Mouse (Mus musculus) neural tube, embryonic 15.5 days (tissue): ENCODE measurements at regions not wholly inside any gene's neighbourhood (a gene's known extent, or its start where the extent isn't known, plus 50 kb on each side); places are given as distances from the start of the nearest gene placed in this dataset.

Source experiments
- ATAC-seq: fragments of 200-750 bp; cut with Nextera tagmentation; 2 replicates; pipeline ENCODE4 v1.8.0; 2017; ENCODE audit warnings: mild to moderate bottlenecking, moderate TSS enrichment, moderate library complexity; ENCODE audit not compliant: low FRiP score
- H3K27ac ChIP-seq: fragments of 300-500 bp; sonication (generic); replicated peaks from 2 replicates; pipeline ENCODE4 v1.5.1; 2015; ENCODE audit warnings: mild to moderate bottlenecking, inconsistent platforms
- H3K27me3 ChIP-seq: fragments of 300-500 bp; sonication (generic); replicated peaks from 2 replicates; pipeline ENCODE4 v1.6.1; 2015; ENCODE audit warnings: inconsistent platforms
- H3K36me3 ChIP-seq: fragments of 300-500 bp; sonication (generic); 2 replicates; pipeline ENCODE4 v1.6.1; 2015; ENCODE audit warnings: inconsistent platforms
- H3K4me1 ChIP-seq: fragments of 300-500 bp; sonication (generic); 2 replicates; pipeline ENCODE4 v1.6.1; 2015; ENCODE audit warnings: inconsistent platforms
- H3K4me2 ChIP-seq: fragments of 300-500 bp; sonication (generic); 2 replicates; pipeline ENCODE4 v1.6.1; 2015; ENCODE audit warnings: inconsistent platforms, mild to moderate bottlenecking, moderate library complexity
- H3K4me3 ChIP-seq: fragments of 300-500 bp; sonication (generic); replicated peaks from 2 replicates; pipeline ENCODE4 v1.5.1; 2015; ENCODE audit warnings: mild to moderate bottlenecking, inconsistent platforms
- H3K9ac ChIP-seq: fragments of 300-500 bp; sonication (generic); replicated peaks from 2 replicates; pipeline ENCODE4 v1.6.1; 2015; ENCODE audit warnings: mild to moderate bottlenecking, inconsistent platforms
- H3K9me3 ChIP-seq: fragments of 300-500 bp; sonication (generic); replicated peaks from 2 replicates; pipeline ENCODE4 v1.6.1; 2016; ENCODE audit warnings: inconsistent platforms
- WGBS: fragments of 180-500 bp; shearing (Covaris S2); methylation state at CpG from one replicate; pipeline ENCODE4 v1.1.7; 2015; ENCODE audit warnings: mixed read lengths; 5-methylcytosine and 5-hydroxymethylcytosine counted together

DNA sequence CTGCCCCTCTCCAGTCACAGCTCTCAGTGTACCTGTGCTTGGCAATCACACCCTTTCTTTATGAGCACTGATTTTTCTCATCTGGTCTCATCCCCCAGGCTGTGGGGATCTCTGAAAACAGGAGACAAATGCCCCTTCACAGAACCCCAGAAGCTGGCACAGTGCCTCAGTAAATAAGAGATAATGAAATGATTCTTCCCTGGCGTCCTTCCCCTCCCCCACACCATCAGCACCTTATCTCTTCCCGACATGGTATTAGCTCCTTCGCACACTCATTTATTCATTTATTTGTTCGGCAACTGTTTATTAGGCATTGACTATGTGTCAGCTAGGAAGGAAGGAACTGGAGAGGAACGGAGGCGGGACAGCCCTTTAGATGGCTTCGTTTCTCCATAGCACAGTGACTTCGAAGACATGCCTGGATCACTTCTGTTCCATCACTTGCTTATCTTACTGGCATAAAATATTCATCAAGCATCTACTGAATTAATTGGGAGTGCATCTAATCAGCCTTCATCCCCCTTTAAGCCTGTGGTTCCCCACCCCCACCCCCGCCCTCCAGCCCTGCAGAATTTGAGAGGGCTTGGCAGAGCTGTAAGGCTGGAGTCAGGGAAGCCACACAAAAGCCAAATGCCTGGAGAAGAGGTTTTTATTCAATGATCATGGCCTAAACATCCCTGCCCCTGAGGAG is 51.6 kb upstream of the Tbc1d21 start:
- no peak overlapping the region for H3K4me2 ChIP-seq

DNA sequence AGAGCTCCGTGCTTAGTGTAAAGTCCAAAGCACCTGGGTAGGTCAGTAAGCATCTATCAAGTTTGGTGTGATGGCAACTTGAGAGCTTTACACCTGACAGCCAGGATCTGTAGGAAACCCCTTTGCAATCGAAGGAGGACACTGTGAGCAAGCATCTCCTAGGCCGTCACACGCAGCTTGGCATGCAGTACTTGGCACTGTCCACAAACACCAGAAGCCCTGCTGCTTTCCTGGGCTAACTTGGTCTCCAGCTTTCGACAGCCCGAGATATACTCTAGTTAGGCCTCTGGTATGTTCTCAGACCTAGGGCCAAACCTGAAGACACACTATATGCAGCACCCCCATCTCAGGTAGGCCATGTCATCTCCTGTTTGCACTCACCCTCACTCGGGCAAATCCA is 58.5 kb upstream of the Tbc1d21 start:
- Histone ChIP-seq H3K9ac (no peak overlapping the region), H3K36me3 (no peaks in the 10 kb centered on the region), H3K4me2 (no peak overlapping the region), H3K4me1 (peaks cover 5% of the 10 kb centered on the region; the same call in 1 of the 2 replicates), H3K27ac (no peak overlapping the region), H3K9me3 (no peaks in the 10 kb centered on the region), H3K27me3 (no peaks in the 10 kb centered on the region), H3K4me3 (no peak overlapping the region)
- WGBS = 88% methylated on average over 7 of the region's 7 CpGs
- ATAC-seq = no peak

More for the DNA sequence above, 51.6 kb upstream of the Tbc1d21 start:
- H3K36me3 ChIP-seq = no peaks in the 10 kb centered on the region
- H3K27me3 ChIP-seq = no peaks in the 10 kb centered on the region
- H3K9ac ChIP-seq = no peak overlapping the region
- H3K27ac ChIP-seq = 0 out of 2 replicates have a peak overlapping the region, but pooled peaks have one; percentile 28
- H3K4me1 ChIP-seq = peaks cover 22% of the 10 kb centered on the region
- no peak overlapping the region for H3K4me3 ChIP-seq
- ATAC-seq = no peak
- 36% methylated on average over 9 of the region's 9 CpGs for WGBS
- H3K9me3 ChIP-seq = no peaks in the 10 kb centered on the region

DNA sequence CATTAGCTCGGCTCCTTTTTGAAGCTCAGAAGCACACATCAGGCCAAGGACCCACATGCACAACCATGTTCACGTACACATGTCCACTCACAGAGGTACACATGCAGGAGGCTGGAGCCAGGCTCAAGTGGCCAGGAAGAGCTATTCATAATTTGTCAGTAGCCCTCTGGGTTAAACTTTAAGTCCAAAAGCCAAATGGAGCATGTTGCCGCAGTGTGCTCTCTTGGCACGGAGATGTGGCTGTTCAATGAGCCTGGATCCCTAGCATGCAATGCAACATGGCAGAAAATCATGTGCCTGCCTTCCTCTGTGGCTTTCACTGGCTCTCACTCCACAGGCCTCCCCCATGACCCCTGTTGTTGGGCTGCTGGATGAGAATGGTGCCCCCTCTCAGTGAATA is 57.6 kb upstream of the Insyn1 start:
- H3K9me3 ChIP-seq = no peaks in the 10 kb centered on the region
- no peak overlapping the region for H3K4me2 ChIP-seq
- no peak overlapping the region for H3K9ac ChIP-seq
- no peak overlapping the region for H3K4me3 ChIP-seq
- no peaks in the 10 kb centered on the region for H3K27me3 ChIP-seq
- H3K27ac ChIP-seq = no peak overlapping the region
- 90% methylated on average over 4 of the region's 4 CpGs for WGBS
- peaks cover 9% of the 10 kb centered on the region for H3K4me1 ChIP-seq
- H3K36me3 ChIP-seq = no peaks in the 10 kb centered on the region
- no peak for ATAC-seq

DNA sequence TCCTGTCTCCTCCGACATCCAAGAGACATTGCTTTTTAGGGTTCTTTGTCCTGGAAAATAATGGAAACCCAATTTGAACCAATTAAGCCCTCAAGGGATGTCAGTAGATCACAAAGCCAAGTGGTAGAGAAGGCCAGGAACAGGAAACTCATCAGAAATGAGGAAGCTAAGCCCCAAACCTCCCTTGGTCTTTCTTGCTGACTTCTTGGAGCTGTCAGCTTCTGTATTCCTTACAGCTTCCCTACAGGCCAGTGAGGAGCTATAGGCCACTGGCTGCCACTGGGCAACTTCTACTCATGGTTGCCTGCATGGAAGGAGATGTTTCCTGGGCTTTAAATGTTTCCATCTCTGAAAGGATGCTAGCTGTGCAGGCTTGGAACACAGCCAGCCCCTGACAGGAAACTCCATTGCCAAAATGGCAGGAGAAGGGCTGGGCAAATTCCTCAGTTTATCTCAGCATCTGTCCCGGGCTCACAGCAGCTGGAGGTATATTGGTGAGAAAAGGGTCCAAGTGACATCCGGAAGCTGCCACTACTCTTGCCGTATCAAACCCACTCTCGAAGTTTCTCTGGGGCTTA is 55.5 kb upstream of the Insyn1 start:
- H3K4me3 ChIP-seq = no peak overlapping the region
- no peak overlapping the region for H3K4me2 ChIP-seq
- no peak overlapping the region for H3K9ac ChIP-seq
- ATAC-seq = no peak
- no peaks in the 10 kb centered on the region for H3K27me3 ChIP-seq
- no peak overlapping the region for H3K27ac ChIP-seq
- WGBS = 62% methylated on average over 5 of the region's 5 CpGs
- no peaks in the 10 kb centered on the region for H3K36me3 ChIP-seq
- H3K9me3 ChIP-seq = no peaks in the 10 kb centered on the region
- peaks cover 22% of the 10 kb centered on the region for H3K4me1 ChIP-seq

DNA sequence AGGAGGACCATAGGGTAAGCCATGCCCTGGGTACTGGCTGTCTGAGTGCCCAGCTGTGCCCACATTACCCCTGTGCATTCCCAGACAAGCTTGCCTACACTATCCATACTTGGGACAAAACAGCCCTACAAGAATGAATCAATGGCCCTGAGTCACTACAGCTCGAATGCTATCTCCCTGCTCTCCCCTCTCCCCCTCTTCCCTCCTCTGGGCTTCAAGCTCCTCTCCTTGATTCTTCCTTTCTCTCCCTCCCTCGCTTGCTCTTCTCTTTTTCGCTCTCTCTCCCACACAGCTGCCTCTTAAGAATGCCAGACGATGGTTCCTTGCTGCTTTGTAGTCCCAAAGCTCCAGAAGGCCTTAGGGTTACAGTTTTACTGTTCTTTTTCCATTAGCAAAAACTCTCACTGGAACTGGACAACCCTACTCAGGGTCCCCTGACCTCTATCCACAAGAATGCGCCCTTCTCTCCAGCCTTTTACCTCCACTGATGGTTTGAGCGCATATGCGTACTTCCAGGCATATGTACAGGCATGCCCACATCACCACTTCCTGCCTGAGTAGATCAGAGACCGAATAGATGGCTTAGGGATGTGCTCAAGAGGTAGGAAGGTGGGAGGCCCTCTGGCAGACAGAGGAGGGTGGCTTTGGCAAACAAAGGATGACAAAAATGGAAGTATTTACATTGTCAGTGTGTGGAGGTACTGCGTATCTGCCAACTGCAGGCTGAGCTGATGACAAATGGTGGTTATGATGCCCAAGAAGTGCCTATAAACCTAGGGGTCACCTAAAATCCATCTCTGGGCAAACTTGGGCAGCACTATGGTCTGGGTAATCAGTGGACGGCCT is 51.9 kb upstream of the Insyn1 start:
- Histone ChIP-seq H3K4me1 (peaks cover 52% of the 10 kb centered on the region), H3K9ac (no peak overlapping the region), H3K27me3 (no peaks in the 10 kb centered on the region), H3K27ac (no peak overlapping the region), H3K4me3 (no peak overlapping the region), H3K36me3 (no peaks in the 10 kb centered on the region), H3K9me3 (no peaks in the 10 kb centered on the region), H3K4me2 (no peak overlapping the region)
- ATAC-seq = no peak
- 78% methylated on average over 10 of the region's 10 CpGs for WGBS

DNA sequence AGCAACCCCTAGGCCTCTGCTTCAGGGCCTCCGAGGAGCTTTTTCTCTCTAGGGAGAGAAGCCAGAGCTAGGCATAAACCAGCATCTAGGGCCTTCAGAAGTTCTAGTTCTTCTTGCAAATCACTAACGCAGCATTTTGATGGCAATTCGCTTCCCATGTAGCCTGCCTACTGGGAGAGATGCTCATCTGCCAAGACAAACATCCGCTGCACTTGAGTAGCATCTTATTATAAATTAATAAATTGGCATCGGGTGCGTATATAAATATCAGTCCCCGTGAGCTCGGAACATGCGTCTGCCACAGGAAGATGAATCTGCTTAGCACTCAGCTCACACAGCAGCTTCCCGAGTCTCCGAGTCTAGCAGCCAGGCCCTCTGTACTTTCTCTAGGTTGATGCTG is 50.9 kb upstream of the Insyn1 start:
- WGBS = 49% methylated on average over 11 of the region's 11 CpGs
- Histone ChIP-seq H3K9me3 (no peaks in the 10 kb centered on the region), H3K9ac (no peak overlapping the region), H3K27ac (peak overlapping the region; percentile 23; the same call in 1 of the 2 replicates), H3K4me1 (peaks cover 61% of the 10 kb centered on the region), H3K4me3 (no peak overlapping the region), H3K4me2 (no peak overlapping the region), H3K36me3 (no peaks in the 10 kb centered on the region), H3K27me3 (no peaks in the 10 kb centered on the region)
- ATAC-seq = no peak

DNA sequence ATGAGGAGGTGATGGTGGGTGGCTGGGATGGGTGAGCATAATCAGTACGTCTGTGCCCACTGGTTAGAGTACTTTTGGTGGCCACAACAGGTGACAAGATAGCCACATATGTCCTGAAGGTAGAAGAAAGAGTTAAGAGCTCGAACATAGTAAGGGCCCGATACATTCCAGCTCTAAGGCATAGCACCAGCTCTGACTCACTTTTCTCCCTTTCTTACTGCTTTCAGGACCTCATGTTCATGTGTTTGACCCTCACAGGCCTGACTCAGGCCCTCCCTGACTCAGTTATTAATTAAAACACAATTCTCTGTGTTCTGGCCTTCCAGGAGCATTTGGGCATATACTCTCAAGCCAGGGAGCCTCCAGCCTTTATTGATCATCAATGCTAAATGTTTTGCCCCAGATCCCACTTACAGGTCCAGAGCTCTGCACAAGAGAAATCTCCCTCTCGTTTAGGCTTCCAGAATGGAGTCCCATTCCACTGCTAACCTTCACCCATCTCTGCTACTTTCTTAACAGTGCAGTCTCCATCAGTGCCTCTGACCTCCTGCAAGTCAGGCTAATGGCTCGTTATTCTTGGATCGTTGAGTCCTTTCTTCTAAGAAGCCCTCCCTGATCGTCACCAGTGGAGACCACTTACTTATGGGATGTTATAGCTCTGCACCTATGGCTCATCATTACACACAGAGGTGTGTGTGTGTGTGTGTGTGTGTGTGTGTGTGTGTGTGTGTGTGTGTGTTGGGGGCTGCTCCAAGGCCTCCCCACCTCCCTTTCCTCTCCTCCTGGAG is 50.1 kb upstream of the Insyn1 start:
- H3K9me3 ChIP-seq = no peaks in the 10 kb centered on the region
- WGBS = 50% methylated on average over 7 of the region's 7 CpGs
- no peaks in the 10 kb centered on the region for H3K36me3 ChIP-seq
- ATAC-seq = no peak
- H3K4me1 ChIP-seq = peaks cover 66% of the 10 kb centered on the region
- no peaks in the 10 kb centered on the region for H3K27me3 ChIP-seq
- no peak overlapping the region for H3K4me3 ChIP-seq
- H3K9ac ChIP-seq = no peak overlapping the region
- H3K4me2 ChIP-seq = peak overlapping the region; percentile 30; the same call in 1 of the 2 replicates
- peak overlapping the region; percentile 60 for H3K27ac ChIP-seq
